Mouse (Mus musculus): ENCODE measurements at regions not wholly inside any gene's neighbourhood (a gene's known extent, or its start where the extent isn't known, plus 50 kb on each side); places are given as distances from the start of the nearest gene placed in this dataset.

DNA sequence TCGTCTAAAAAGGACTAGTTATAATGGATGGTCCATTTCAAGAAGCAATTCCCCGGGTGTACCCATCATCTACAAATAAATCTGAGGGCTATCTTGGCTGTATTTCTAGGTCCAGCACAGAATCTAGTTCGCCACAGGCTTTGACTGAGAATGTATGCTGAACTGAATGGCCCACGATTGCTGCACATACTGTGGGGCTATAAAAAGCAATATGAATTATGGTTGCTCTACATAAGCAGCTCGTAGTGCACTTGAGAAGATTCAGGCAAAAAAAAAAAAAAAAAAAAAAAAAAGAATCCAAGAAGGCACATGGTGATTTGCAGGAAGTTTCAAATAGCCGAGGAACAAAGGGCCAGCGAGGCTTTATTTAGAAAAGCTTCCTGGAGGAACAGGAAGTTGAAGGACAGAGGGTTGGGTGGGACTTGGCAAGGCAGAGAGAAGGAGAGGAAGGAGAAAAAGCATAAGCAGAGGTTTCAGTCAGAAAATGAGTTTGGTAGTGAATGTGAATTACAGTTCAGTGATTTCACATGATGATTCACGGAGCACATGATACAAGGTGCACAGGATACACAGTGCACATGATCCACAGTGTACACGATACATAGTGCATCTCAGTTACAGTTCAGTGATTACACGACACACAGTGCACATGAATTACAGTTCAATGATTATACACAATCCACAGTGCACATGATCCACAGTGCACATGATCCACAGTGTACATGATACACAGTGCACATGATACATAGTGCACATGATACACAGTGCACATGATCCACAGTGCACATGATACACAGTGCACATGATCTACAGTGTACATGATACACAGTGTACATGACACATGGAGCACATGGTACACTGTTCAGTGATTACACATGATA lies 129.7 kb upstream of the Mdm1 start:
- TF ChIP-seq CTCF (IDR thresholded peaks at IDR 0.05; ENCODE audit: extremely low read depth, insufficient read depth, low read length) (no peak), POLR2A (IDR thresholded peaks at IDR 0.05; ENCODE audit: extremely low read depth, insufficient read depth, low read length) (no peak)
